Mouse (Mus musculus): ENCODE results near the gene Fabp2. TPM values are rescaled to one million over a fixed set of nuclear protein-coding genes. Genes with fewer than 3 reads are reported as not detected.

Fabp2 gene
- 0.10 TPM in 1 of 2 replicates, not detected in the other for polyA plus RNA-seq (2012; rRNA removed)

DNA sequence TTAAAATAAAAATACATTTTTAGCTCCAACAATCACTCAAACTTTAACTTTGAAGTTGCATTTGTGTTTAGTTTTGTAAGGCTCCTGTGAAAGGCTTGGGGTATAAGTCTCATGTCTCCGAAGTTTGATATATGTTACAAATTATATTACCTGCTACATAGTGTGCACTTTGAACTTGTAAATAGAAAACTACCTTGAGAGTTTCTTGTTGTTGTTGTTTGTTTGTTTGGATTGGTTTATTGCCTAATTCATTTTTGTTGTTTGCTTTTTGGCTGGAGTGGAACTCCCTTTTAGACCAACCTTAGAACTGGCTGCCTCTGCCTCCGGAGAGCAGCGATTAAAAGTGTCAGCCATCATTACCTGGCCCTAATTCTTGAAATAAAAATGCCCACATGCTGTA lies at the start of gene Fabp2:
Gene Fabp2 (plus strand): TSS at position 301 of the 400 bp plus-strand sequence.

DNA sequence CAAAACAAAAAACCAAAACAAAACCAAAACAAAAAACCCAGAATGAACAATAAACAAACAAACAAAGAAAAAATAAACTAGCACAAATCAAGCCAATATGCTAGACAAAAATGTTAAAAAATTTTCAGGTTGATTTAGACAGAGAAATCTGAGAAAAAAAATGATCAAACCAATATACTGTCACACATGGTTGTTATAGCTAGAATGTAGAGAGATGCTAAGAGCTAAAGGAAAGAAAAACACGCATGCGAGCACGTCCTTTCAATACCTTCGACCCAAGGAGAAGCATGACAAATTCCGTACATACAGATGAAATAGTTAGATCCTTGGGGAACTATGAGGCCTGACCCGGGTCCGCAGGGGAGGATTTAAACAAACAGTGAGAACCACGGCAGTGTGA lies 24.4 kb downstream of the Fabp2 start, which contains the start of gene Gm10959:
Gene Gm10959 (minus strand): TSS at position 101 of the 400 bp plus-strand sequence.

DNA sequence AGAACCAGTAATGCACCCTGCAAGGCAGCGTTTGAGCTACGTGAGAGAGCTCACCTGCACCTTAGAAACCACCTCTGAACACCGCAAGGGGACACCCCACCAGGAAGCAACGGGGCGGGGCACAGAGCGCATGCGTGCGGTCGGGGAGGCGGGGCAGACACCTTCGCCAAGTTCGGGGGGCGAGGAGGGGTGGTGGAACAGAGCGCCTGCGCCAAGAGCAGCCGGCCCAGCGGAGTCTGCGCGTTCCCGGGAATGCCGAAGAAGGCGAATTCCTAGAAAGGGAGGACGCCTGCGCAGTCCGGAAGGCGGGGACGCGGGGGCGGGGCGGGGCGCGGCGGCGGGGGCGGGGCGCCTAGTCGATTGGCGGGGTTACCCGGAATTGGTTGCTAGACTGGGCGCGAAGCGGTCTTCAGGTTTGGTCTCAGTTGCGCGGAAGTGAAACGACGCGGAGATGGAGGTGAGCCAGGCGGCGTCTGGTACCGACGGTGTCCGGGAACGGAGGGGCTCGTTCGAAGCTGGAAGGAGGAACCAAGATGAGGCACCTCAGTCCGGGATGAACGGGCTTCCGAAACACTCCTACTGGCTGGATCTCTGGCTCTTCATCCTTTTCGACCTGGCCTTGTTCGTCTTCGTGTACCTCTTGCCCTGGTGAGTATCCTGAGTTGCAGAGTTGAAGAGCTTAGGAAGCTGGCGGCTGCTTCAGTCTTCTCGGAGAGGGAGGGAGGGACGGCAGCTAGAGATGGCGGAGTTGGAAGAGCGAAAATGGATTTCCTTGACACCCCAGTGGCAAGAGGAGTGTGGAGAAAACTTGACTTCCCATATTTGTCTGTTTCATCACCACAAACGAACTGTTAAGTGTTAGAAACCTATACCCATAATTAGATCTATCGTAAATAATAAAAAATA lies 29.4 kb downstream of the Fabp2 start, which contains the start of gene 1810037I17Rik:
Gene 1810037I17Rik (plus strand): TSS at position 195 of the 906 bp plus-strand sequence.

Other genes with a start within 250 kb of the Fabp2 start
- gene Pde5a, start 166.1 kb upstream of the Fabp2 start, polyA plus RNA-seq (2012; rRNA removed): 5.3 and 5.6 TPM in 2 replicates
- not detected in 2 replicates for gene Gm10959, start 24.3 kb downstream of the Fabp2 start, polyA plus RNA-seq (2012; rRNA removed)
- gene 1810037I17Rik, start 29.1 kb downstream of the Fabp2 start, polyA plus RNA-seq (2012; rRNA removed): 55.9 and 59.0 TPM in 2 replicates
- 3.7 and 4.3 TPM in 2 replicates for gene Usp53, start 89.4 kb downstream of the Fabp2 start, polyA plus RNA-seq (2012; rRNA removed)
- gene Myoz2, start 139.9 kb downstream of the Fabp2 start, polyA plus RNA-seq (2012; rRNA removed): 0.04 and 4.6 TPM in 2 replicates